Mouse (Mus musculus) T-helper 2 cell (primary cell): ENCODE results near the gene She.

Source experiments
- in situ Hi-C: fragments of 300-600 bp; cut with MboI, MseI; formaldehyde crosslinking; loops from one replicate; pipeline ENCODE4 v1.15.1; 2025; ENCODE audit warnings: high pct_unique_total_duplicates

She gene

GRCm38 (mm10) chr3:89880036-89880851 lies 49.1 kb downstream of the She start:
- in situ Hi-C loops, result no loop called here

DNA sequence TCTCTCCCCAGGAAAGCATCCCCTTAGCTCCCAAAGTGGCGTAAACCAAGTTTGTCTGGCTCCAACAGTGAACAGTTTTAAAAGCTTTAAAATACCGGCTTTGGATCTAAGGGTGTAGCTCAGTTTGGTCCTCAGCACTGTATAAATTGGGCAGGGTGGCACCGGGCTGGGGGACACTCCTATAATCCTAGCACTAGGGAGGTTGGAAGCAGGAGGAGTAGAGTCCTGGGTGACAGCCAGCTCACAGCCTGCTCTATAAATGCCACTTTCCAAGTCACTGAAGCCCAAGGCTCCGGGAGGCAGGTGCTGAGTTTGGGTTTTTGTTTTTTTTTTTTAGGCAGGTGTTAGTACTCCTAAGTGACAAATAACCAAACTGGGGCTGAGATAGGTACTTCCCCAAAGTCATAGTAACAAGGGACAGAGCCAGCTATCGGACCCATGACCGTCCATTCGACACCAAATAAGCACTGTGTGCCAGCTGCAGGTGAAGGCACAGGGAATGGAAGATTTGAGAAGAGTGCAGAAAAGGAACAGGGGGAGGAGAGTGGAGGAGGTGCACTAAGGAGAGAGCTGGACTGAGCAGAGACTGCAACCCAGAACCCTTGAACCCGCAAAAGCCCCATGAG lies 51.5 kb downstream of the She start:
- in situ Hi-C loops, result no loop called here

- in situ Hi-C loops, result no loop called here
Observed at GRCm38 (mm10) chr3:89883582-89884041, 52.4 kb downstream of the She start.

DNA sequence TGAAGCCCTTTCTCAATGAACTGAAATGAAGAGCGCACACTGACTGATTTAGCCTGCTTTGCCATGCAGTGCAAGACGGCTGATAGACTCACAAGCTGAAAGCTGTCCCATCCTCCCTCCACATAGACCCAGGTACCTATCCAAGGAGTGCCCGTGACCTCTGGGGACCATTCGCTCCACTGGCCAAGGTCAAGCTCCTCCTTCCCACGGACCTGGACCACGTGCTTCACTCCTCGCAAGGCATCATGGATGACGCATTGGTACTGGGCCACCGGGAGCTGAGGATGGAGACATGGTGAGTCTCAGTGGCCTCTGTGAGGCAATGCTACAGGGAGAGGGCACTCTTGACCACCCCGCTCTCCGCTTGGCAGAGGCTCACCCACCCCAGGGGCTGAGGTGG lies 54.6 kb downstream of the She start:
- in situ Hi-C loops, result no loop called here

- in situ Hi-C loops, result no loop called here
Observed at GRCm38 (mm10) chr3:89887582-89888230, 56.5 kb downstream of the She start.

DNA sequence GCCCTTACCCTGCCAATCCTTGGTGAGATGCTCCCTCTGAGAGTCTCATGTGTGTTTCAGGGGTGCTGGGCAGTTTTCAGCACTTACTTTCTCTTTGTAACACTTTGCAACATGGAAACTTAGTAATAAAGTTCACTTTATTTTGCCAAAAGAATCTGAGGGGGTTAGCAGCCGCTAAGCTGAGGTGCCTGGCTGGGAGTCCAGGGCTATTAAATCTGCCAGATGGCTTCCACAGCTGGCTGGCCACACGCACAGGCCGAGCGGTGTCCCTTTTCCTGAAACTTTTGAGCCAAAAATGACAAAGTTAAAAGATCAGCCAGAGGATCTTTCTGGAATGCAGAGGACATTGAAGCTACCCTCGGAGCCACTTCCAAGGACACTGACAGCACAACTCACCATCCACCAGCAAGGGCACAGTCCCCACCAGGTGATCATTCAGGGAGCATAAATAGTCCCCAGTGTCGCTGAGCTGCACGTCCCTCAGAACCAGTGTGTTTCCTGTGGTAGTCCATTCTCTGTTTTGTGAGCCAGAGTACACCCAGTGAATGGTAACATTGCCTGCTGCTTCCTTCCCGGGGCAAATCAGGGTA lies 58.8 kb downstream of the She start:
- in situ Hi-C loops, result no loop called here

GRCm38 (mm10) chr3:89891696-89892095 lies 60.5 kb downstream of the She start:
- in situ Hi-C loops, result no loop called here

DNA sequence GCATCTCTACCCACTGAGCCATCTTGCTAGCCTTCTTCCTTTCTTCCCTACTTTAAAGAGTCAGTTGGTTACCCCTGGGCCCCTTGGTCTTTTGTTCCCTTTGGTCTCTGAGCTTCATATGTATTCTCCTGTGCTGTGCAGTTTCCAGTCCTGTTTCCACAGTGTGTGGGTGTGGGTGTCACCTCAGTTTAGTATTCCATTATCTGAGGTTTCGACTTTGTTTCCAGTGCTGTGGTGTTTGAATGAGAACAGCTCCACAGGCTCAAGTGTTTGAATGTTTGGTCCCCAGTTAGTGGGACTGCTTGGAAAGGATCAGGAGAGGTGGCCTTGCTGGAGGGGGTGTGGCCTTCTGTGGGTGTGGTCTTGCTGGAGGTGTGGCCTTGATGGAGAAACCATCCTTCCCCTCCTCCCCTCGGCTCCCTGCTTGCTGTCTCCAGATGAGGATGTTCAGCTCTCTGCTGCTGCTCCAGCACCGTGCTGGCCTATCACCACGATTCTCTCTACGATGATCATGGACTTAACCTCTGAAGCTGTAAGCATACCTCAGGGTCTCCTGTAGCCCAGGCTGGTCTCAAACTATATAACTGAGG lies 61.4 kb downstream of the She start:
- in situ Hi-C loops, result no loop called here

GRCm38 (mm10) chr3:89896571-89896970 lies 65.4 kb downstream of the She start:
- in situ Hi-C loops, result no loop called here

- in situ Hi-C loops, result no loop called here
Observed at GRCm38 (mm10) chr3:89897204-89897796, 66.1 kb downstream of the She start.

GRCm38 (mm10) chr3:89898011-89898410 lies 66.8 kb downstream of the She start:
- in situ Hi-C loops, result no loop called here

DNA sequence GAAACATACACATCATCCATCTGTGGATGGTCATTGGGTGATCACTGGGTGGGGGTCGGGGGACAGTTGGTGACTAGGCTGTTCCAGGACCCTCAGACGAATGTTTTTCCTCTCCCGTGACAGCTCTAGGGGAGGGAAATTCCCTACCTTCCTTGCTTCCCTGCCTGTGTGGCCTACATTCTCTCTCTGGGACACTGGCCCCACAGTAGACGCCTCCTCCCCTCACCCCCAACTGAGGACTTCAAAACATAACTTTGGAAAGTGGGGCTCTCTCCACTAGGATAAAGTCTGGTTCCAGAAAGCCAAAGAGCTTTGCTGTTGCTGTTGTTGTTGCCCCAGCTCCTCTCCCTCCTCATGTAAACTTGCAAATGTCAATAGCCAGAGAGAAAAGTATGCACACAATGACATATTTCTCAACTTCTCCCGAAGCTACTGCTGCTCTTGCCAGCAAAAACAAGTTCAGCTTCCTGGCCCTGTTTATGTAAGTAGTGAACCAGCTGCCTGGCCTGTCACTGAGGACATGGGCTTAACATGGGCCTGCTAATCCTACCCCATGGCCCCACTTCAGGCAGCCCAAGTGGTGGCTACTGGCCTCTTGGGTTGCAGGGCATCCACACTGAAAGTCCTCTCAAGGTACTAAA lies 67.8 kb downstream of the She start:
- in situ Hi-C loops, result no loop called here

DNA sequence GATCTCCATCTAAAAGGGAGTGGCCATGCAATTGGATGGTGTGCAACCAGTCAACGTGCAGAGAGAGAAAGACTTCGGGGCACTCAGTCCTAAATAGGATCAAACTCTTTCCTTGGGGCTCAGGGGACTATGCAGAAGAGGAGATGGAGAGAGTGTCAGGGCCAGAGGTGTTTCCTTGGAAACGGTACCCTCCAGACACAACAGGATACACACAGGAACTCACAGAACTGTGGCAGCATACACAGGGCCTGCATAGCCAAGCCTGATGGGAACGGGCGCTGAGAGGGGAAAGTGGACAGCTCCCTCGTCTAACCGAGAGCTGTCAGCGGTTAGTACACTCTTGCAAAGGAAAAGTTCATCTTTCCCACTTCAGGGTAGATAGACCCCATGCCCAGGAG lies 68.3 kb downstream of the She start:
- in situ Hi-C loops, result no loop called here

DNA sequence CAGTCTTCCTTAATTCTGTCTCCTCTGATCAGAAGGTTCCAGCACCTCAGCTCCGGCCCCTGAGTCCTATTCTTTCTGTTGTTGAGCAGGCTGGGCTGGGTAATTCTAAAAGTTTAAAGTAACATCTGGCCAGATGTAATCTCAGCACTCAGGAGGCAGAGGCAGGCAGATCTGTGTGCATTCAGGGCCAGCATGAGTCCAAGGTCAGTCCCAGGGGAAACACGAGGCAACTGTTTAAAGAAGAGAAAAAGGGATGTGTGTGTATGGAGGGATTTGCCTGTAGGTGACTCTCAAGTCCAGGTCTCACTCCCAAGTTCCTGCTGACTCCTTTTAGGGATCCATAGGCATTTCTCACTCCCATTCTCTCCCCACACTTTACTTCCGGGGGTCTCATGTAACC lies 76.7 kb downstream of the She start:
- in situ Hi-C loops, result no loop called here
